Mouse (Mus musculus): Measurements from ENCODE around the gene Def8.

- TF ChIP-seq E2F4 (IDR thresholded peaks at IDR 0.05; ENCODE audit: insufficient replicate concordance, low read depth, low read length) (no peak), ZMIZ1 (IDR thresholded peaks at IDR 0.05; ENCODE audit: low read depth, low read length) (no peak), USF1 (IDR thresholded peaks at IDR 0.05; ENCODE audit: low read depth, low read length) (no peak), ZKSCAN1 (IDR thresholded peaks at IDR 0.05; ENCODE audit: borderline replicate concordance, low read depth, low read length) (no peak), ETS1 (conservative IDR thresholded peaks at IDR 0.05; ENCODE audit: low read depth, low read length) (no peak), EP300 (IDR thresholded peaks at IDR 0.05; ENCODE audit: low read length) (no peak), POLR2A (IDR thresholded peaks at IDR 0.05; ENCODE audit: low read depth, low read length) (no peak), TCF12 (IDR thresholded peaks at IDR 0.05; ENCODE audit: low read depth, low read length) (no peak), KAT2A (IDR thresholded peaks at IDR 0.05; ENCODE audit: insufficient replicate concordance, low read length) (0 out of 2 replicates have a peak, but pooled peaks have one; percentile 6)
These were observed 19.0 kb downstream of the Def8 start for GRCm38 (mm10) chr8:123442351-123442750.
